Mouse (Mus musculus): ENCODE data around the gene Cyb5b.

- TF ChIP-seq TAL1 (IDR thresholded peaks at IDR 0.05; ENCODE audit: low read length) (no peak), GATA1 (IDR thresholded peaks at IDR 0.05; ENCODE audit: low read length) (no peak)
These were observed 21.7 kb downstream of the Cyb5b start for GRCm38 (mm10) chr8:107172152-107172551.

Measured in erythroblast, embryonic 14.5 days (primary cell).